Mouse (Mus musculus) CH12.LX (cell line): ENCODE measurements around the gene Paics. TPM values are rescaled to one million over a fixed set of nuclear protein-coding genes. Genes with fewer than 3 reads are reported as not detected.

Source experiments
- DNase-seq: peaks from one replicate; pipeline ENCODE4 v3.0.0-alpha.2; 2013; ENCODE audit errors: extremely low read depth
- H3K27ac ChIP-seq: 2 replicates; pipeline ENCODE4 v1.5.1; 2012; ENCODE audit warnings: low read depth, mild to moderate bottlenecking, control low read depth, moderate library complexity; ENCODE audit not compliant: insufficient read depth
- H3K27me3 ChIP-seq: replicated peaks from 2 replicates; pipeline ENCODE3; 2012; ENCODE audit warnings: inconsistent platforms
- H3K36me3 ChIP-seq, 2 experiments: replicated peaks in 1 of 2; 2 replicates each; pipeline versions ENCODE3 to v1.6.1; 2012; ENCODE audit warnings: inconsistent platforms in 1 of 2, low read length in 1 of 2, mild to moderate bottlenecking in 1 of 2, mixed read lengths in 1 of 2, moderate library complexity in 1 of 2; ENCODE audit not compliant: control insufficient read depth in 1 of 2, insufficient read depth in 1 of 2
- H3K4me1 ChIP-seq, 2 experiments: 2 replicates each; pipeline ENCODE4 v1.6.1; 2012; ENCODE audit warnings: inconsistent platforms in 1 of 2, moderate library complexity in 1 of 2; ENCODE audit not compliant: insufficient read depth in 2 of 2, control insufficient read depth in 1 of 2
- H3K4me2 ChIP-seq: 2 replicates; pipeline ENCODE4 v1.6.1; 2012; ENCODE audit warnings: low read depth, mild to moderate bottlenecking, control low read depth; ENCODE audit not compliant: poor library complexity, insufficient read depth, severe bottlenecking
- H3K4me3 ChIP-seq, 3 experiments: fragments of 150-350 bp in 1 of 3; sonication (generic) in 1 of 3; replicated peaks in 1 of 3; 2 replicates each; pipeline versions ENCODE3 to v1.5.1; 2011 to 2012; ENCODE audit warnings: low read depth in 2 of 3, low read length in 2 of 3, mild to moderate bottlenecking in 2 of 3, moderate library complexity in 2 of 3, control low read depth in 1 of 3, improper control_type of control experiment in 1 of 3, inconsistent platforms in 1 of 3, mixed read lengths in 1 of 3; ENCODE audit not compliant: poor library complexity in 1 of 3
- H3K79me2 ChIP-seq: replicated peaks from 2 replicates; pipeline ENCODE4 v1.6.1; 2012; ENCODE audit warnings: mild to moderate bottlenecking, moderate library complexity; ENCODE audit not compliant: control insufficient read depth, poor library complexity, insufficient read depth, severe bottlenecking; ENCODE audit errors: extremely low read depth
- H3K9ac ChIP-seq: 2 replicates; pipeline ENCODE4 v1.6.1; 2012; ENCODE audit warnings: low read depth, mild to moderate bottlenecking, control low read depth, moderate library complexity; ENCODE audit not compliant: insufficient read depth
- H3K9me3 ChIP-seq: replicated peaks from 2 replicates; pipeline ENCODE3; 2012; ENCODE audit warnings: low read length, inconsistent platforms, mixed read lengths
- BHLHE40 ChIP-seq: IDR thresholded peaks from 2 replicates; pipeline ENCODE4 v1.6.1; 2011; ENCODE audit warnings: mild to moderate bottlenecking, low read depth, low read length, improper control_type of control experiment
- CHD1 ChIP-seq: IDR thresholded peaks from 2 replicates; pipeline ENCODE4 v1.6.1; 2012; ENCODE audit warnings: low read depth, low read length, improper control_type of control experiment, inconsistent platforms
- CTCF ChIP-seq, 2 experiments: IDR thresholded peaks in 1 of 2; conservative IDR thresholded peaks in 1 of 2; 2 replicates each; pipeline ENCODE4 v1.5.1; 2011 to 2012; ENCODE audit warnings: low read depth in 2 of 2, low read length in 2 of 2, improper control_type of control experiment in 1 of 2, inconsistent platforms in 1 of 2, mild to moderate bottlenecking in 1 of 2, moderate library complexity in 1 of 2
- E2F4 ChIP-seq: IDR thresholded peaks from 2 replicates; pipeline ENCODE4 v1.6.1; 2011; ENCODE audit warnings: low read depth, low read length, improper control_type of control experiment; ENCODE audit not compliant: insufficient replicate concordance
- EP300 ChIP-seq: IDR thresholded peaks from 2 replicates; pipeline ENCODE4 v1.6.1; 2011; ENCODE audit warnings: low read length, improper control_type of control experiment
- ETS1 ChIP-seq: conservative IDR thresholded peaks from 2 replicates; pipeline ENCODE4 v1.6.1; 2012; ENCODE audit warnings: low read depth, mild to moderate bottlenecking, inconsistent platforms, low read length, improper control_type of control experiment, moderate library complexity
- HCFC1 ChIP-seq: IDR thresholded peaks from 2 replicates; pipeline ENCODE4 v1.6.1; 2012; ENCODE audit warnings: low read depth, mild to moderate bottlenecking, inconsistent platforms, low read length, improper control_type of control experiment
- IRF4 ChIP-seq: IDR thresholded peaks from 2 replicates; pipeline ENCODE4 v1.6.1; 2014; ENCODE audit warnings: low read depth, mild to moderate bottlenecking, inconsistent platforms, low read length, improper control_type of control experiment
- MAX ChIP-seq: IDR thresholded peaks from 2 replicates; pipeline ENCODE4 v1.6.1; 2011; ENCODE audit warnings: low read length, improper control_type of control experiment
- MAZ ChIP-seq: IDR thresholded peaks from 2 replicates; pipeline ENCODE4 v1.6.1; 2012; ENCODE audit warnings: low read depth, mild to moderate bottlenecking, inconsistent platforms, low read length, improper control_type of control experiment, moderate library complexity
- MEF2A ChIP-seq: IDR thresholded peaks from 2 replicates; pipeline ENCODE4 v1.6.1; 2014; ENCODE audit warnings: low read depth, mild to moderate bottlenecking, inconsistent platforms, low read length, improper control_type of control experiment, borderline replicate concordance
- MXI1 ChIP-seq: IDR thresholded peaks from 2 replicates; pipeline ENCODE4 v1.6.1; 2011; ENCODE audit warnings: mild to moderate bottlenecking, low read depth, low read length, improper control_type of control experiment
- MYC ChIP-seq: IDR thresholded peaks from 2 replicates; pipeline ENCODE4 v1.6.1; 2011; ENCODE audit warnings: low read depth, mild to moderate bottlenecking, improper control_type of control experiment, low read length
- NRF1 ChIP-seq: IDR thresholded peaks from 2 replicates; pipeline ENCODE4 v1.6.1; 2014; ENCODE audit warnings: low read depth, mild to moderate bottlenecking, inconsistent platforms, low read length, improper control_type of control experiment, moderate library complexity
- PAX5 ChIP-seq: IDR thresholded peaks from 2 replicates; pipeline ENCODE4 v1.6.1; 2012; ENCODE audit warnings: low read length, inconsistent platforms, mixed read lengths
- POLR2AphosphoS2 ChIP-seq: IDR thresholded peaks from 2 replicates; pipeline ENCODE4 v1.6.1; 2011; ENCODE audit warnings: low read depth, low read length, improper control_type of control experiment
- RAD21 ChIP-seq: IDR thresholded peaks from 2 replicates; pipeline ENCODE4 v1.6.1; 2011; ENCODE audit warnings: low read depth, mild to moderate bottlenecking, low read length, improper control_type of control experiment, moderate library complexity
- SIN3A ChIP-seq: IDR thresholded peaks from 2 replicates; pipeline ENCODE4 v1.6.1; 2012; ENCODE audit warnings: low read length, improper control_type of control experiment, inconsistent platforms
- SMC3 ChIP-seq: IDR thresholded peaks from 2 replicates; pipeline ENCODE4 v1.6.1; 2011; ENCODE audit warnings: low read depth, low read length, improper control_type of control experiment
- TCF12 ChIP-seq: IDR thresholded peaks from 2 replicates; pipeline ENCODE4 v1.6.1; 2014; ENCODE audit warnings: low read depth, mild to moderate bottlenecking, inconsistent platforms, low read length, improper control_type of control experiment
- UBTF ChIP-seq: IDR thresholded peaks from 2 replicates; pipeline ENCODE4 v1.6.1; 2012; ENCODE audit warnings: low read depth, mild to moderate bottlenecking, inconsistent platforms, low read length, improper control_type of control experiment, moderate library complexity
- USF1 ChIP-seq: IDR thresholded peaks from 2 replicates; pipeline ENCODE4 v1.6.1; 2014; ENCODE audit warnings: low read depth, mild to moderate bottlenecking, inconsistent platforms, low read length, improper control_type of control experiment
- ZC3H11A ChIP-seq: IDR thresholded peaks from 2 replicates; pipeline ENCODE4 v1.6.1; 2012; ENCODE audit warnings: low read depth, mild to moderate bottlenecking, inconsistent platforms, low read length, improper control_type of control experiment
- ZMIZ1 ChIP-seq: IDR thresholded peaks from 2 replicates; pipeline ENCODE4 v1.6.1; 2012; ENCODE audit warnings: low read depth, mild to moderate bottlenecking, inconsistent platforms, low read length, improper control_type of control experiment
- dilution Hi-C: fragments of 300-500 bp; cut with MboI; formaldehyde crosslinking; loops from 2 replicates; pipeline ENCODE4 v1.14.3; 2020; ENCODE audit warnings: low sequenced_read_pairs; ENCODE audit not compliant: extremely low pct_unique_long_range_greater_than_20kb, extremely low pct_ligation_motif_present
- in situ Hi-C: fragments of 300-500 bp; cut with MboI; formaldehyde crosslinking; loops from 3 replicates; pipeline ENCODE4 v1.14.3; 2019; ENCODE audit warnings: low sequenced_read_pairs, low pct_ligation_motif_present, low pct_unique_long_range_greater_than_20kb, mixed read lengths
- polyA plus RNA-seq: library from polyadenylated mRNA; unstranded; fragments of >175 nt; gene quantifications from 2 replicates; pipeline ENCODE4 v1.2.1, GENCODE M21; 2012; ENCODE audit warnings: low read depth; ENCODE audit not compliant: insufficient read length
- total RNA-seq, 2 experiments: library from RNA; depleted of rRNA; stranded (reverse); fragments of 300-350 nt in 1 of 2; fragments of >200 nt in 1 of 2; gene quantifications; 2 replicates each; pipeline ENCODE4 v1.2.3; 2012 to 2014

The Paics gene
- total and polyA plus RNA-seq, 3 experiments = 259 to 440 (median 274) TPM

- TF ChIP-seq ZMIZ1 (no peak), CTCF (conservative IDR thresholded peaks at IDR 0.05 in 1 of 2, IDR thresholded peaks at IDR 0.05 in 1 of 2; ENCODE audit: low read depth in 2 of 2, low read length in 2 of 2) (no peak), NRF1 (no peak)
- Histone ChIP-seq H3K4me1 (peaks cover 14 to 56% of the 10 kb centered on the region in 2 experiments; a peak in 3 of 4 replicates), H3K4me2 (peak overlapping the region; percentile 90), H3K27ac (no peak overlapping the region), H3K9me3 (no peaks in the 10 kb centered on the region), H3K27me3 (no peaks in the 10 kb centered on the region), H3K79me2 (peaks cover 83% of the 10 kb centered on the region), H3K4me3 (peak overlapping the region in 1 of 3 experiments; percentile 19), H3K36me3 (peaks cover 2 to 41% of the 10 kb centered on the region in 2 experiments), H3K9ac (peak overlapping the region; percentile 47; the same call in 1 of the 2 replicates)
- in situ Hi-C loops = no loop called here
- dilution Hi-C loops = no loop called here
- DNase-seq = no peak
Measured at GRCm38 (mm10) chr5:76947142-76947541, 4.0 kb upstream of the Paics start.

GRCm38 (mm10) chr5:76947758-76948157 lies 3.3 kb upstream of the Paics start:
- dilution Hi-C loops = no loop called here

GRCm38 (mm10) chr5:76950343-76951105 lies 583 bp upstream of the Paics start:
- in situ Hi-C loops = loop anchor here (5.0 kb wide), 1 partner anchor 38 kb away; no protein-coding TSS in a partner anchor
- TF ChIP-seq SMC3 (no peak), UBTF (no peak), HCFC1 (no peak), POLR2AphosphoS2 (no peak), ETS1 (no peak), MYC (0 out of 2 replicates have a peak, but pooled peaks have one; percentile 89), BHLHE40 (no peak), TCF12 (no peak), ZC3H11A (no peak)
- no peak for DNase-seq
- Histone ChIP-seq H3K36me3 (peaks cover 3 to 46% of the 10 kb centered on the region in 2 experiments), H3K9me3 (no peaks in the 10 kb centered on the region), H3K9ac (peak overlapping the region; percentile 82), H3K4me1 (peaks cover 14 to 54% of the 10 kb centered on the region in 2 experiments; a peak in 3 of 4 replicates), H3K4me2 (peak overlapping the region; percentile 88), H3K79me2 (peaks cover 88% of the 10 kb centered on the region), H3K4me3 (peak overlapping the region; percentile 72 to 97 (median 94)), H3K27me3 (no peaks in the 10 kb centered on the region), H3K27ac (peak overlapping the region; percentile 64)
- dilution Hi-C loops = no loop called here

More at GRCm38 (mm10) chr5:76947758-76948157, 3.3 kb upstream of the Paics start:
- Histone ChIP-seq H3K27me3 (no peaks in the 10 kb centered on the region), H3K4me3 (peak overlapping the region in 2 of 3 experiments; percentile 19 to 27), H3K36me3 (peaks cover 0 to 38% of the 10 kb centered on the region in 2 experiments), H3K27ac (no peak overlapping the region), H3K9me3 (no peaks in the 10 kb centered on the region)
- in situ Hi-C loops = no loop called here
- no peak for DNase-seq
- TF ChIP-seq IRF4 = no peak; the same call in 1 of the 2 replicates
- TF ChIP-seq CHD1 = no peak
- peak; percentile 75; the same call in 1 of the 2 replicates for TF ChIP-seq MXI1
- peak; percentile 33; the same call in 1 of the 2 replicates for TF ChIP-seq ZMIZ1
- peak; percentile 44; the same call in 1 of the 2 replicates for TF ChIP-seq SIN3A
- no peak for TF ChIP-seq MAX
- TF ChIP-seq ETS1 = no peak
- no peak for TF ChIP-seq RAD21
- no peak for TF ChIP-seq MYC
- peak; percentile 37; the same call in 1 of the 2 replicates for TF ChIP-seq EP300
- TF ChIP-seq MEF2A = peak; percentile 83
- no peak for TF ChIP-seq USF1
- no peak for TF ChIP-seq PAX5
- no peak for TF ChIP-seq E2F4
- peak; percentile 50; the same call in 1 of the 2 replicates for TF ChIP-seq MAZ
- TF ChIP-seq, all 38 proteins: peak for 6
- Histone ChIP-seq H3K4me1 (peaks cover 14 to 50% of the 10 kb centered on the region in 2 experiments; a peak in 3 of 4 replicates), H3K9ac (peak overlapping the region; percentile 47), H3K79me2 (peaks cover 85% of the 10 kb centered on the region), H3K4me2 (peak overlapping the region; percentile 90)
